Mouse (Mus musculus): ENCODE data around the gene Arhgap4. TPM values are rescaled to one million over a fixed set of nuclear protein-coding genes. Genes with fewer than 3 reads are reported as not detected.
A peak's percentile ranks its signal among the peaks of the same experiment; 100 is the strongest.

The Arhgap4 gene
- total and polyA plus RNA-seq, 3 experiments: 1.5 to 7.7 (median 1.8) TPM

DNA sequence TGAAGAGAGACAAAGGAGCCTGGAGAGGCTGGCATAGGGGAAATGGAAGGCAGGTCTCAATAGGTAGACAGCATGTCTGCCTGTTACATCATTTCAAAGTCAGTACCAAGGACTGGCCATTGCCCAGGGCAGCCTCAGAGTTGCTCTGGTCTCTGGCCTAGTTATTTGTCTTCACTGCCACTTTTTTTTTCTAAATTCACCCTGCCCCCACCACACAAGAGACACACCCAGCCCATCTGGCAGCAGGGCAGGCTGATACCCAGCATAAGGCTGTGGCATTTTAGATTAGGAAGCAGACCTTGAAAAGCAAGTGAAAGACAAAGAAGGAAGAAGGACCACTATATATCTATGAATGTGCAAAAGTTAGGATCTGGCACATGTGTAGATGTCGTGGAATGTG lies 53.8 kb downstream of the Arhgap4 start:
- intact Hi-C loops (cut with DNase I): no loop called here
- no peak for TF ChIP-seq EP300 (IDR thresholded peaks at IDR 0.05; ENCODE audit: insufficient read depth, low read depth, low read length)
- TF ChIP-seq CTCF (IDR thresholded peaks at IDR 0.05): no peak
- TF ChIP-seq POLR2A (IDR thresholded peaks at IDR 0.05; ENCODE audit: insufficient read depth, low read depth, low read length): no peak
- H3K36me3 ChIP-seq (ENCODE audit: control insufficient read depth, insufficient read depth, low read length): no peaks in the 10 kb centered on the region
- H3K9ac ChIP-seq (ENCODE audit: low read depth, low read length): no peak overlapping the region
- H3K27me3 ChIP-seq (ENCODE audit: control insufficient read depth, insufficient read depth, low read length): no peaks in the 10 kb centered on the region
- H3K4me1 ChIP-seq (ENCODE audit: control insufficient read depth, insufficient read depth, low read length): no peaks in the 10 kb centered on the region
- no peak overlapping the region for H3K4me3 ChIP-seq
- no peak overlapping the region for H3K27ac ChIP-seq
- DNase-seq: no peak
- WGBS: 73% methylated on average over 1 of the region's 1 CpGs
- no peaks in the 10 kb centered on the region for H3K79me2 ChIP-seq (replicated peaks; ENCODE audit: control insufficient read depth, insufficient read depth, low read length)

DNA sequence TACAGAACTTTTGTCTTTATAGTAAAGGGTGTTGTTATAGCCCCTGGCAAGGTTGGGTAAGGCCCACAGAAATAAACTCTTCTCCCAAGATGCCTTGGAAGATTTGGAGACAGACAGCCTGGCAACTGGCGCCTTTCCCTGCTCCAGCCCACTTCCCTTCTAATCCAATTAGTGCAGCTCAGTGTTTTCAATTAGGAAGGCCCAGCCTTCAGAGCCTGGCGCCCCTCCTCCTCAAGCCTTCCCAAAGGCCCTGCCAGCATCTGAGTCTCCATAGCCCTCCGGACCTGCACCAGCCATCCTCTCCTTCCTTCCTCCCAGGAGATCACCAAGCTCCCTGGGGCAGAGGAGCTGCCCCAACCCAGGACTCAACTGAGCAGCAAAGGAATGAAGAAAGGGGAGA lies 54.4 kb downstream of the Arhgap4 start:
- Histone ChIP-seq H3K4me3 (no peak overlapping the region), H3K9ac (ENCODE audit: low read depth, low read length) (no peak overlapping the region), H3K36me3 (ENCODE audit: control insufficient read depth, insufficient read depth, low read length) (no peaks in the 10 kb centered on the region), H3K27ac (no peak overlapping the region), H3K27me3 (ENCODE audit: control insufficient read depth, insufficient read depth, low read length) (no peaks in the 10 kb centered on the region), H3K79me2 (replicated peaks; ENCODE audit: control insufficient read depth, insufficient read depth, low read length) (no peaks in the 10 kb centered on the region), H3K4me1 (ENCODE audit: control insufficient read depth, insufficient read depth, low read length) (no peaks in the 10 kb centered on the region)
- no peak for TF ChIP-seq EP300 (IDR thresholded peaks at IDR 0.05; ENCODE audit: insufficient read depth, low read depth, low read length)
- TF ChIP-seq CTCF (IDR thresholded peaks at IDR 0.05): no peak
- no peak for TF ChIP-seq POLR2A (IDR thresholded peaks at IDR 0.05; ENCODE audit: insufficient read depth, low read depth, low read length)
- DNase-seq: no peak
- intact Hi-C loops (cut with DNase I): no loop called here
- WGBS: 48% methylated on average over 3 of the region's 3 CpGs

DNA sequence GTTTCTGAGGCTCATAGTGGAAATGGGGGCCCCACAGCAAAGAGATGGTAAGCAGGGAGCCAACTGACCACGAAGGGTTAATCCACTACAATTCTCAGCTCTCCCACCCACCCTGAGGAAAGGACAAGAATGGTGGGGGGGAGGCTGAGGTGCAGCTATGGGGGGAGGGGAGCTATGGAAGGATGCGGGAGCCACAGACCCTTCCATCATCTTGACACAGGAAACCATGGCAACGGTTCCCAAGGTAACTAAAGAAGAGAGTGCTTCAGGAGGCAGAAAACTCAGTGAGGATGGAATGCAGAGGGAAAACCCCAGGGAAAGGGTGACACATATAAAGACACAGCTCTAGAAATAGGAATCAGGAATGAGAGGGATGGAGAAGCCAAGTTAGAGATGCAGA lies 57.0 kb downstream of the Arhgap4 start:
- H3K36me3 ChIP-seq (ENCODE audit: control insufficient read depth, insufficient read depth, low read length): no peaks in the 10 kb centered on the region
- H3K4me1 ChIP-seq (ENCODE audit: control insufficient read depth, insufficient read depth, low read length): no peaks in the 10 kb centered on the region
- H3K27me3 ChIP-seq (ENCODE audit: control insufficient read depth, insufficient read depth, low read length): no peaks in the 10 kb centered on the region
- intact Hi-C loops (cut with DNase I): no loop called here
- WGBS: 45% methylated on average over 3 of the region's 3 CpGs
- H3K79me2 ChIP-seq (replicated peaks; ENCODE audit: control insufficient read depth, insufficient read depth, low read length): no peaks in the 10 kb centered on the region
- no peak for TF ChIP-seq CTCF (IDR thresholded peaks at IDR 0.05)
- no peak for TF ChIP-seq EP300 (IDR thresholded peaks at IDR 0.05; ENCODE audit: insufficient read depth, low read depth, low read length)
- no peak overlapping the region for H3K9ac ChIP-seq (ENCODE audit: low read depth, low read length)
- H3K4me3 ChIP-seq: no peak overlapping the region
- no peak for DNase-seq
- H3K27ac ChIP-seq: no peak overlapping the region

DNA sequence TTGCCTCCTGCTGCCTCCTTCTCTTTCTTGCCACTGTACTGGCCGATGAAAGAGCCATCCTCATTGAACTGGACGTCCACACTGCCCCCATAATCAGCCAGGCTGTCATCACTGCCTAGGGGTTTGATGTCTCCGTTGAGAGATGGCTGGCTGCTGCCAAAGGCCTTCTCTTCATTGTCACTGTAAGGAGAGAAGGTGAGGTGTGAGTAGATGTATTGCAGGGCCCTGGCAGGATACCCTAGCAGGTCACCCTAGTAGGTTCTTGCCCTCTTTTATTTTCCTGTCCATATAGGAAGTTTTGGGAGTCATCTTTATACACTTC lies 66.6 kb downstream of the Arhgap4 start:
- H3K4me3 ChIP-seq: no peak overlapping the region
- H3K27ac ChIP-seq: no peak overlapping the region
- no peaks in the 10 kb centered on the region for H3K4me1 ChIP-seq (ENCODE audit: control insufficient read depth, insufficient read depth, low read length)
- 30% methylated on average over 3 of the region's 3 CpGs for WGBS
- intact Hi-C loops (cut with DNase I): no loop called here
- DNase-seq: no peak
- TF ChIP-seq CTCF (IDR thresholded peaks at IDR 0.05): no peak
- no peak for TF ChIP-seq POLR2A (IDR thresholded peaks at IDR 0.05; ENCODE audit: insufficient read depth, low read depth, low read length)
- TF ChIP-seq EP300 (IDR thresholded peaks at IDR 0.05; ENCODE audit: insufficient read depth, low read depth, low read length): no peak
- H3K36me3 ChIP-seq (ENCODE audit: control insufficient read depth, insufficient read depth, low read length): no peaks in the 10 kb centered on the region
- H3K9ac ChIP-seq (ENCODE audit: low read depth, low read length): no peak overlapping the region
- no peaks in the 10 kb centered on the region for H3K79me2 ChIP-seq (replicated peaks; ENCODE audit: control insufficient read depth, insufficient read depth, low read length)
- no peaks in the 10 kb centered on the region for H3K27me3 ChIP-seq (ENCODE audit: control insufficient read depth, insufficient read depth, low read length)

DNA sequence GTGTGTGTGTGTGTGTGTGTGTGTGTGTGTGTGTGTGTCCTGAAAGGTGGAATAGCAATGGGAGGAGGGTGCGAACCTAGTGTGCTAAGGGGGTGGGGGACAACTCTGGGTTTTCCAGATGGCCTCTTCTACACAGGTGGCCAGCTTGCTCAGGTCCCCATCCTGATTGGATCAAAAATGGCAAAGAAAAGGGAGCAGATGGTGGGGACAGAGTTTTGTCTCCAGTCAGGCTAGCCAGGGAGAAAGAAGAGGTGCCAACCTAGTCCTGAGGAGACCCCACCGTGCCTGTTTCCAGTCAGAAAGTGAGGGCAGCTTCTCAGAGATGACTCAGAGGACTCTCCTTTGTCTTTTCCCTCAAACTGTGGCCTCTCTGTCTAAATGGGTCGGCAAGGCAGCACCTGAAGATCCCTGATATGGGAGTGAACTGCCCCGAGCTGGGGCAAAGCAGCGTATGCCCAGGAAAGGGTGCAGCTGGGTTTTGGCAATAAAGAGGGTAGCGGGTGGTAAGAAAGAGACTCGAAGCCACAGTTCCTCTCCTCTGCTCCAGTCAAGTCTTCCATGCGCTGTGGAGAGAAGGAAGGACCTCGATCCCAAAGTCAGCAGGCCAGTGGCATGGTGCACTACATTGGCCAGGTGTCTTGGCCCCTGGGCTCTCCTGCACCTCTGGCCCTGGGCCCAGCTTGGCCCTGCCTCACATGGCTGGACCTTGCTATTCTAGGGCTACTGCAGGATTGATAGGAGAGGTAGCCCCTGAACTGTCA lies 67.2 kb downstream of the Arhgap4 start:
- DNase-seq: peak in 1 of 2 experiments; percentile 20
- no peak overlapping the region for H3K4me3 ChIP-seq
- H3K9ac ChIP-seq (ENCODE audit: low read depth, low read length): no peak overlapping the region
- intact Hi-C loops (cut with DNase I): no loop called here
- H3K79me2 ChIP-seq (replicated peaks; ENCODE audit: control insufficient read depth, insufficient read depth, low read length): no peaks in the 10 kb centered on the region
- TF ChIP-seq CTCF (IDR thresholded peaks at IDR 0.05): no peak
- no peak for TF ChIP-seq POLR2A (IDR thresholded peaks at IDR 0.05; ENCODE audit: insufficient read depth, low read depth, low read length)
- TF ChIP-seq EP300 (IDR thresholded peaks at IDR 0.05; ENCODE audit: insufficient read depth, low read depth, low read length): no peak
- no peaks in the 10 kb centered on the region for H3K36me3 ChIP-seq (ENCODE audit: control insufficient read depth, insufficient read depth, low read length)
- WGBS: 58% methylated on average over 9 of the region's 9 CpGs
- no peak overlapping the region for H3K27ac ChIP-seq
- H3K27me3 ChIP-seq (ENCODE audit: control insufficient read depth, insufficient read depth, low read length): no peaks in the 10 kb centered on the region
- no peaks in the 10 kb centered on the region for H3K4me1 ChIP-seq (ENCODE audit: control insufficient read depth, insufficient read depth, low read length)

Other genes starting within 250 kb of the Arhgap4 start
- gene Slc6a8, start 248.7 kb downstream of the Arhgap4 start, total RNA-seq (2021): 100 to 1,000 TPM; 155 to 179 TPM
- gene Slc6a8, start 248.7 kb downstream of the Arhgap4 start, polyA plus RNA-seq (2012; rRNA removed): 155 and 205 TPM in 2 replicates
- 10 to 100 TPM; 71.8 to 79.5 TPM for gene Bcap31, start 205.7 kb downstream of the Arhgap4 start, total RNA-seq (2021)
- 43.1 and 70.9 TPM in 2 replicates for gene Bcap31, start 205.7 kb downstream of the Arhgap4 start, polyA plus RNA-seq (2012; rRNA removed)
- gene Abcd1, start 205.3 kb downstream of the Arhgap4 start, total RNA-seq (2021): 10 to 100 TPM; 25.4 to 29.7 TPM
- 32.9 and 35.3 TPM in 2 replicates for gene Abcd1, start 205.3 kb downstream of the Arhgap4 start, polyA plus RNA-seq (2012; rRNA removed)
- 1 to 10 TPM; 1.0 to 2.0 TPM for gene Plxnb3, start 164.8 kb downstream of the Arhgap4 start, total RNA-seq (2021)
- 4.5 and 4.7 TPM in 2 replicates for gene Plxnb3, start 164.8 kb downstream of the Arhgap4 start, polyA plus RNA-seq (2012; rRNA removed)
- 10 to 100 TPM; 26.1 to 29.9 TPM for gene Srpk3, start 147.5 kb downstream of the Arhgap4 start, total RNA-seq (2021)
- 64.2 and 76.7 TPM in 2 replicates for gene Srpk3, start 147.5 kb downstream of the Arhgap4 start, polyA plus RNA-seq (2012; rRNA removed)
- 100 to 1,000 TPM; 573 to 710 TPM for gene Idh3g, start 135.0 kb downstream of the Arhgap4 start, total RNA-seq (2021)
- 1,208 and 1,962 TPM in 2 replicates for gene Idh3g, start 135.0 kb downstream of the Arhgap4 start, polyA plus RNA-seq (2012; rRNA removed)
- 10 to 100 TPM; 78.1 to 81.8 TPM for gene Ssr4, start 134.8 kb downstream of the Arhgap4 start, total RNA-seq (2021)
- gene Ssr4, start 134.8 kb downstream of the Arhgap4 start, polyA plus RNA-seq (2012; rRNA removed): 116 and 124 TPM in 2 replicates
- 1 to 10 TPM; 1.5 to 1.7 TPM for gene Pdzd4, start 96.9 kb downstream of the Arhgap4 start, total RNA-seq (2021)
- gene Pdzd4, start 96.9 kb downstream of the Arhgap4 start, polyA plus RNA-seq (2012; rRNA removed): 0.91 and 1.1 TPM in 2 replicates
- not detected for gene Avpr2, start 29.8 kb downstream of the Arhgap4 start, total RNA-seq (2021)
- gene Avpr2, start 29.8 kb downstream of the Arhgap4 start, polyA plus RNA-seq (2012; rRNA removed): not detected in 2 replicates
- gene L1cam, start 25.8 kb downstream of the Arhgap4 start, total RNA-seq (2021): 1 to 10 TPM; 2.1 to 3.7 TPM
- 2.9 and 3.3 TPM in 2 replicates for gene L1cam, start 25.8 kb downstream of the Arhgap4 start, polyA plus RNA-seq (2012; rRNA removed)
- gene Naa10, start 74 bp upstream of the Arhgap4 start, total RNA-seq (2021): 10 to 100 TPM; 50.2 to 63.7 TPM
- gene Naa10, start 74 bp upstream of the Arhgap4 start, polyA plus RNA-seq (2012; rRNA removed): 57.2 and 64.5 TPM in 2 replicates
- 1 to 10 TPM; 3.7 to 7.1 TPM for gene Renbp, start 9.0 kb upstream of the Arhgap4 start, total RNA-seq (2021)
- gene Renbp, start 9.0 kb upstream of the Arhgap4 start, polyA plus RNA-seq (2012; rRNA removed): 5.1 and 7.3 TPM in 2 replicates
- gene Hcfc1, start 44.5 kb upstream of the Arhgap4 start, total RNA-seq (2021): 10 to 100 TPM; 37.0 to 37.9 TPM
- 26.3 and 27.6 TPM in 2 replicates for gene Hcfc1, start 44.5 kb upstream of the Arhgap4 start, polyA plus RNA-seq (2012; rRNA removed)
- 10 to 100 TPM; 56.7 to 58.0 TPM for gene Irak1, start 102.0 kb upstream of the Arhgap4 start, total RNA-seq (2021)
- 112 and 128 TPM in 2 replicates for gene Irak1, start 102.0 kb upstream of the Arhgap4 start, polyA plus RNA-seq (2012; rRNA removed)
- not detected for gene Opn1mw, start 205.6 kb upstream of the Arhgap4 start, total RNA-seq (2021)
- gene Opn1mw, start 205.6 kb upstream of the Arhgap4 start, polyA plus RNA-seq (2012; rRNA removed): not detected in 2 replicates
- 10 to 100 TPM; 27.0 to 32.6 TPM for gene Mecp2, start 213.5 kb upstream of the Arhgap4 start, total RNA-seq (2021)
- gene Mecp2, start 213.5 kb upstream of the Arhgap4 start, polyA plus RNA-seq (2012; rRNA removed): 6.2 and 9.6 TPM in 2 replicates
- gene Tex28, start 246.0 kb upstream of the Arhgap4 start, total RNA-seq (2021): not detected
- gene Tex28, start 246.0 kb upstream of the Arhgap4 start, polyA plus RNA-seq (2012; rRNA removed): not detected in 2 replicates